Mouse (Mus musculus): ENCODE measurements at regions not wholly inside any gene's neighbourhood (a gene's known extent, or its start where the extent isn't known, plus 50 kb on each side); places are given as distances from the start of the nearest gene placed in this dataset.

GRCm38 (mm10) chr3:21835526-21835925, 240.9 kb upstream of the Tbl1xr1 start:
- TF ChIP-seq CTCF (IDR thresholded peaks at IDR 0.05) = no peak
- no peak for TF ChIP-seq EP300 (IDR thresholded peaks at IDR 0.05)
